Mouse (Mus musculus): Measurements from ENCODE around the gene Olfr1337.
"Not testable (repeated sequence)": the region's sequence is repeated elsewhere in the genome, so short reads cannot be mapped to it uniquely, and the experiment has no call there.

Olfr1337 gene

GRCm38 (mm10) chr4:118782486-118782885 lies at the start of gene Olfr1337:
Gene Olfr1337, minus strand, starts transcription at chr4:118782586.
- DNase-seq (ENCODE audit: low spot score) = no peak

DNA sequence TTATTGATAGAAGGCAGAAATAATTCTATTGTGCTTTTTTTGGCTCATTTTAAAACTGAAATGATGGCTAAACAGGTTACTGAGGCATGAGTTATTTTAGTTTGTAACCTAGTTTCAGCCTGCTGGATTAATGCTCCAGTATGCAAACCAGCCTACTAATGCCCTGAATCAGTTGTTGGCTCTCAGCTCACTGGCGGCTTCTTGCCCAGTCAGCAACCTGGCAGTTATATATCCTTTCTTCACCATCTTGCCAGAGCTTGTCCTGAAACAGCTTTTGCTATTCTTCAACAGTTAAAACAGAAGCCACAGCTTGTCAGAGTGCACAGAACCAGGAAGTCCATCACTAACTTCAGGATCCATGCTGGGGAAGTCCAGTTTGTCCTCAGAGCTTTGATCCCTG lies 36.5 kb upstream of the Olfr1337 start:
- DNase-seq (ENCODE audit: low spot score) = no peak

DNA sequence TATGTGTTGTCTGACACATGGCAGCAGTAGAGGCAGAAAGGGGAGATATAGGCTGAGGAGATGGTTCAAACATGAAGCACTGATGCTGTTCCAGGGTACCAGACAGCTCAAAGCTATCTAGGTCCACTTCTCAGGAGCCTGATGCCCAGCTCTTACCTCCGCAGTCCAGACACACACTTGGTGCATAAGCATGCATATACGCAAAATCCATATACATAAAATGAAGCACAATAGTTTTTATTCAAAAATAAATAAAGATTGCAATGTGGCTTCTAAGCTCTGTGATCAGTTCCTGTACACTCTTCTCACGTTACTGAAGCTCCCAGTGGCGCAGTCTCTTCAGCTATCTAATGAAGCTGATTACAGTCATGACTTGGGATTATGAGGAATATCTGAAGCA lies 27.5 kb upstream of the Olfr1337 start, which contains the start of gene Olfr1335:
TSS of gene Olfr1335 (minus strand) at position 101 of the 400 bp plus-strand sequence.
- no peak for DNase-seq (ENCODE audit: low spot score)

GRCm38 (mm10) chr4:118792796-118793195 lies 10.4 kb upstream of the Olfr1337 start:
- not testable (repeated sequence) for DNase-seq (ENCODE audit: low spot score)

DNA sequence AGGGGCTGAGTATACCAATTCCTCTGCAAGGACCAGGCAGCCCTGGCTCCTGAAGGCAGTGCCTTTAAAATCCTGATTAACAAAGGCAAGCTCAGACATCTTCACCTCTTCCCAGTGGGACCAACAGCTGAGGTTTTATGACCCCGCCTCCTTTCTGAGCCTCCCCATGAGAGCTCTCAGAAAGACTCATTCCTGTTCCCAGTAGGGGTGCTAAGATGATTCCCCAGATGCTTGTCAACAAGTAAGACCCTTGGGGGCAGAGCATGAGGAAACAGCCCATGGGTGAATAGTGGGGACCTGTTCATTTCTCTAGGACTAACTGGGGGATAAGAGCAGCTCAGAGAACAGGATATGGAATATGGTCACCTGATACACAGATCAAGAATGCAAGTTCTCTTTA lies 23.7 kb downstream of the Olfr1337 start, which contains the start of gene Olfr1338:
TSS of gene Olfr1338 (minus strand) at position 101 of the 400 bp plus-strand sequence.
- DNase-seq (ENCODE audit: low spot score) = no peak

DNA sequence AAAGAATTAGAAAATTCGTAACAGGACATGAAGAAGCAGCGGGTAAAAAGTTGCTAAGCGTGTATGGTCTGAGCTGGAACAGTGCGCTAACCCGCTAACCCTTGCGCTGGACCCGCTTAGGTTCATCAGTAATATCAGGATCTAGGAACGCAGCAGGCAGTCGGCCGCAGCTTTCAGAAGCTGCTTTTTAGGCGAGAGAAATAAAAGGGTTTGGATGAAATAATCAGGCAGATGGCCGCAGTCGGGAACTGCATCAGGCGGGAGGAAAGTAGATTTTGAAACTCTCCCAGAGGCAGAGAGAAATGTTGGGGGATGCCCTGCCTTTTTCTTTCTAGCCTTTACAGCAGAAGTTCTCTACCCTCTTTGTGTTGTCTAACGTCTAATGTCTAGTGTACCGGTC lies 40.5 kb downstream of the Olfr1337 start:
- peak; percentile 6 for DNase-seq (ENCODE audit: low spot score)

DNA sequence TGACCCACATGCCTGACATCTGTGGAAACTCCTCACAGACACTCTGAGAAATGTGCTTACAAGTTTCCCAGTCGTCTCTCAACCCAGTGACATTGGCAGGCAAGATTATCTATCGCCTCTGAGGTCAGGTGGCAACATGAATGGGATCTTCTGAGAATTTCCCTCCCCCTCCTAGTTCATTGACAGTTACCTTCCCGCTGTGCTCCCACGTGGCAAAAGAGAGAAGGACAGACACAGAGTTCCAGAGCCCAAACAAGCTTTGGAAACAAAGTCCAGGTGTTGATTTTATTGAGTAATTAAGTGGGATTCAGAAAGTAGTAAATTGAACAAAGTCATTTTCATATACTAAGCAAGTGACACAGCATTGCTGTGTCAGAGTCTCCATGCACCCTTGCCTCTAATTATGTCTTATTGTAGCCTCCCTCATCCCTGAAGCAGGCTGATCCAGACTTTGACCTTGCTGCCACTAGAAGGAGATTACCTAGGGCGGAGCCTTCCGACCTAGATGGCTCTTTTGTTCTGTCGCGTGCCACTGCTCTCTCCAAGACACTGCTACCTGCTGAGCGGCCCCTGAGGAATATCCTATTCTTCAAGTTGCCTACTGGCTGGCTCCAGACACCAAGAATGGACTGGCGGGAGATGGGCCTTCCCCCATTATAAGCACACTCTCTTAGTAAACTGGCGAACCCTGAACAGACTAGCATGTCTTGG lies 41.2 kb downstream of the Olfr1337 start:
- DNase-seq (ENCODE audit: low spot score) = peak; percentile 35

GRCm38 (mm10) chr4:118739574-118739973 lies 42.8 kb downstream of the Olfr1337 start:
- DNase-seq (ENCODE audit: low spot score) = no peak

DNA sequence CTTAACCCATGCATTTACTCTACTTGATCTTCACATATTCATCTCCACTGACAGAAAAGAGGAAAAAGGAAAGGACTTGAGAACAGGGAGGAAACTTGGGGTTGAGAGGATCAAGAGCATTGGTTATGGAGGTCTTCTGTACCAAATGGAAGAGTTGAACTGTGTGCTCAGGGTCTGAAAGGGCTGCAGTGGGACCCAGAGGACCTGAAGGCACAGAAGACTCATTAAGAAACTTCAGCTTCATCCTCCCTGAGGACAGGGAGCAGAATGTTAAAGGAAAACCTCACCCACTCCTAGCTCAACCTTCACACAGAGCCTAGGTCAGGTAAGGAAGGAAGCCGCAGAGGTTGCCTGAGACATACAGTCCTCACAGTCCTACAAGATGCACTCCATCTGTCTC lies 50.5 kb downstream of the Olfr1337 start, which contains the start of gene Olfr1339:
TSS of gene Olfr1339 (plus strand) at position 301 of the 400 bp plus-strand sequence.
- no peak for DNase-seq (ENCODE audit: low spot score)
